Mouse (Mus musculus): ENCODE measurements around the gene Pah.

GRCm38 (mm10) chr10:87494596-87494995, 27.0 kb upstream of the Pah start:
- TF ChIP-seq POLR2A (IDR thresholded peaks at IDR 0.05; ENCODE audit: insufficient read depth, low read depth, low read length) = no peak
- no peak for TF ChIP-seq CTCF (IDR thresholded peaks at IDR 0.05; ENCODE audit: insufficient read depth, low read depth, low read length)
